Mouse (Mus musculus): ENCODE data around the gene Sorl1. TPM values are rescaled to one million over a fixed set of nuclear protein-coding genes. Genes with fewer than 3 reads are reported as not detected.

Gene Sorl1
- polyA plus RNA-seq, 1 experiment from 2014 or later: 7.1 TPM

- no peak for DNase-seq (ENCODE audit: low spot score)
- WGBS: 87% methylated on average over 11 of the region's 11 CpGs
- no peak for ATAC-seq (ENCODE audit: low FRiP score, low TSS enrichment)
These were observed 139.8 kb downstream of the Sorl1 start for GRCm38 (mm10) chr9:41984306-41984705.

DNA sequence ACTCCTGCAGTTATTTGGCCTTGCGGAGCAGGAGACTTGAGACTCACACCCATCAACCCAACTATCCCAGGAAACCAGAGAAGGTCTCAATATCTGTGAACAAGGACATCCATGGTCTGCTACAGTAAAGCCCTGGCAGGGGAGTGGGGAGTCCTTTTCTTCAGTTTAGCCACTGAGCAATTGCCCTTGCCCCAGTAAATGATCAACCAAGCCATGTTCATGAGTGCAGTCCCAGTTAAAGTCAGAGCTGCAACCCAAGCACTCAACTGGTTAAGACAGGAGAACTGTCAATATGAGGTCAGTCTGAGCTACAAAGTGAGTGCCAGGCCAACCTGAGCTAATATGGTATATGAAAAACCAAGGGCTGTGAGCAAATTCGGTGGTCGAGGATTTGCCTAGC is 140.8 kb downstream of the Sorl1 start:
- Histone ChIP-seq H3K27ac (replicated peaks) (no peak overlapping the region), H3K9me3 (ENCODE audit: control insufficient read depth, low read length) (no peaks in the 10 kb centered on the region), H3K4me2 (replicated peaks; ENCODE audit: low read depth) (no peak overlapping the region), H3K4me3 (ENCODE audit: low read depth, low read length) (no peak overlapping the region), H3K36me3 (ENCODE audit: control insufficient read depth, insufficient read depth, low read length) (0 out of 2 replicates have a peak, but pooled peaks cover 8% of the 10 kb centered on the region), H3K9ac (ENCODE audit: low read length) (no peak overlapping the region), H3K4me1 (replicated peaks; ENCODE audit: control insufficient read depth, insufficient read depth) (no peaks in the 10 kb centered on the region), H3K27me3 (ENCODE audit: control insufficient read depth, insufficient read depth, low read length) (no peaks in the 10 kb centered on the region)
- TF ChIP-seq EP300 (optimal IDR thresholded peaks at IDR 0.05) (no peak), CTCF (IDR thresholded peaks at IDR 0.05; ENCODE audit: low read depth) (no peak)
- DNase-seq (ENCODE audit: low spot score) (no peak), ATAC-seq (ENCODE audit: low FRiP score, low TSS enrichment) (no peak)
- 94% methylated on average over 3 of the region's 3 CpGs for WGBS

More at GRCm38 (mm10) chr9:41984306-41984705, 139.8 kb downstream of the Sorl1 start:
- H3K36me3 ChIP-seq (ENCODE audit: control insufficient read depth, insufficient read depth, low read length): peaks cover 5% of the 10 kb centered on the region; the same call in 1 of the 2 replicates
- H3K27me3 ChIP-seq (ENCODE audit: control insufficient read depth, insufficient read depth, low read length): no peaks in the 10 kb centered on the region
- no peaks in the 10 kb centered on the region for H3K9me3 ChIP-seq (ENCODE audit: control insufficient read depth, low read length)
- H3K27ac ChIP-seq (replicated peaks): no peak overlapping the region
- H3K4me3 ChIP-seq (ENCODE audit: low read depth, low read length): no peak overlapping the region
- H3K9ac ChIP-seq (ENCODE audit: low read length): no peak overlapping the region
- TF ChIP-seq EP300 (optimal IDR thresholded peaks at IDR 0.05): no peak
- no peak for TF ChIP-seq CTCF (IDR thresholded peaks at IDR 0.05; ENCODE audit: low read depth)
- no peaks in the 10 kb centered on the region for H3K4me1 ChIP-seq (replicated peaks; ENCODE audit: control insufficient read depth, insufficient read depth)
- H3K4me2 ChIP-seq (replicated peaks; ENCODE audit: low read depth): no peak overlapping the region

- no peak overlapping the region for H3K4me3 ChIP-seq (ENCODE audit: low read depth, low read length)
- H3K4me1 ChIP-seq (replicated peaks; ENCODE audit: control insufficient read depth, insufficient read depth): no peaks in the 10 kb centered on the region
- no peak overlapping the region for H3K9ac ChIP-seq (ENCODE audit: low read length)
- no peaks in the 10 kb centered on the region for H3K27me3 ChIP-seq (ENCODE audit: control insufficient read depth, insufficient read depth, low read length)
- DNase-seq (ENCODE audit: low spot score) (no peak), ATAC-seq (ENCODE audit: low FRiP score, low TSS enrichment) (no peak)
- H3K9me3 ChIP-seq (ENCODE audit: control insufficient read depth, low read length): no peaks in the 10 kb centered on the region
- H3K36me3 ChIP-seq (ENCODE audit: control insufficient read depth, insufficient read depth, low read length): 0 out of 2 replicates have a peak, but pooled peaks cover 8% of the 10 kb centered on the region
- H3K27ac ChIP-seq (replicated peaks): no peak overlapping the region
- H3K4me2 ChIP-seq (replicated peaks; ENCODE audit: low read depth): no peak overlapping the region
- no peak for TF ChIP-seq CTCF (IDR thresholded peaks at IDR 0.05; ENCODE audit: low read depth)
- TF ChIP-seq EP300 (optimal IDR thresholded peaks at IDR 0.05): no peak
- 79% methylated on average over 2 of the region's 2 CpGs for WGBS
These were observed 141.3 kb downstream of the Sorl1 start for GRCm38 (mm10) chr9:41982760-41983159.

- Histone ChIP-seq H3K4me2 (replicated peaks; ENCODE audit: low read depth) (no peak overlapping the region), H3K36me3 (ENCODE audit: control insufficient read depth, insufficient read depth, low read length) (peaks cover 11% of the 10 kb centered on the region; the same call in 1 of the 2 replicates), H3K9ac (ENCODE audit: low read length) (no peak overlapping the region), H3K27ac (replicated peaks) (no peak overlapping the region), H3K27me3 (ENCODE audit: control insufficient read depth, insufficient read depth, low read length) (no peaks in the 10 kb centered on the region), H3K9me3 (ENCODE audit: control insufficient read depth, low read length) (no peaks in the 10 kb centered on the region), H3K4me1 (replicated peaks; ENCODE audit: control insufficient read depth, insufficient read depth) (no peaks in the 10 kb centered on the region), H3K4me3 (ENCODE audit: low read depth, low read length) (no peak overlapping the region)
- WGBS: 79% methylated on average over 9 of the region's 9 CpGs
- TF ChIP-seq CTCF (IDR thresholded peaks at IDR 0.05; ENCODE audit: low read depth) (no peak), EP300 (optimal IDR thresholded peaks at IDR 0.05) (no peak)
- no peak for DNase-seq (ENCODE audit: low spot score)
- ATAC-seq (ENCODE audit: low FRiP score, low TSS enrichment): no peak
These were observed 142.1 kb downstream of the Sorl1 start for GRCm38 (mm10) chr9:41982023-41982422.

- TF ChIP-seq CTCF (IDR thresholded peaks at IDR 0.05; ENCODE audit: low read depth) (no peak), EP300 (optimal IDR thresholded peaks at IDR 0.05) (no peak)
- Histone ChIP-seq H3K9ac (ENCODE audit: low read length) (no peak overlapping the region), H3K27me3 (ENCODE audit: control insufficient read depth, insufficient read depth, low read length) (no peaks in the 10 kb centered on the region), H3K4me1 (replicated peaks; ENCODE audit: control insufficient read depth, insufficient read depth) (no peaks in the 10 kb centered on the region), H3K4me2 (replicated peaks; ENCODE audit: low read depth) (no peak overlapping the region), H3K27ac (replicated peaks) (no peak overlapping the region), H3K9me3 (ENCODE audit: control insufficient read depth, low read length) (no peaks in the 10 kb centered on the region), H3K4me3 (ENCODE audit: low read depth, low read length) (no peak overlapping the region), H3K36me3 (ENCODE audit: control insufficient read depth, insufficient read depth, low read length) (peaks cover 11% of the 10 kb centered on the region; the same call in 1 of the 2 replicates)
- no peak for ATAC-seq (ENCODE audit: low FRiP score, low TSS enrichment)
- WGBS: 67% methylated on average over 4 of the region's 4 CpGs
- no peak for DNase-seq (ENCODE audit: low spot score)
These were observed 142.8 kb downstream of the Sorl1 start for GRCm38 (mm10) chr9:41981306-41981705.

- no peak overlapping the region for H3K4me2 ChIP-seq (replicated peaks; ENCODE audit: low read depth)
- no peaks in the 10 kb centered on the region for H3K27me3 ChIP-seq (ENCODE audit: control insufficient read depth, insufficient read depth, low read length)
- DNase-seq (ENCODE audit: low spot score) (no peak), ATAC-seq (ENCODE audit: low FRiP score, low TSS enrichment) (no peak)
- no peak for TF ChIP-seq EP300 (optimal IDR thresholded peaks at IDR 0.05)
- TF ChIP-seq CTCF (IDR thresholded peaks at IDR 0.05; ENCODE audit: low read depth): no peak
- H3K9me3 ChIP-seq (ENCODE audit: control insufficient read depth, low read length): no peaks in the 10 kb centered on the region
- no peak overlapping the region for H3K9ac ChIP-seq (ENCODE audit: low read length)
- no peaks in the 10 kb centered on the region for H3K4me1 ChIP-seq (replicated peaks; ENCODE audit: control insufficient read depth, insufficient read depth)
- no peak overlapping the region for H3K4me3 ChIP-seq (ENCODE audit: low read depth, low read length)
- H3K36me3 ChIP-seq (ENCODE audit: control insufficient read depth, insufficient read depth, low read length): peaks cover 11% of the 10 kb centered on the region; the same call in 1 of the 2 replicates
- H3K27ac ChIP-seq (replicated peaks): no peak overlapping the region
- 53% methylated on average over 5 of the region's 5 CpGs for WGBS
These were observed 143.3 kb downstream of the Sorl1 start for GRCm38 (mm10) chr9:41980796-41981195.

All from stomach, postnatal 0 days (tissue).